Mouse (Mus musculus) spleen, postnatal 14 days (tissue): ENCODE measurements around the gene Adarb1.

Experiments
- DNase-seq, 2 experiments: peaks; one replicate each; pipeline ENCODE4 v3.0.0; 2021 to 2022; ENCODE audit warnings: low spot score in 2 of 2

Adarb1 gene

GRCm38 (mm10) chr10:77435343-77435742, 17.3 kb upstream of the Adarb1 start:
- no peak for DNase-seq

- DNase-seq, result no peak
These were observed 16.5 kb upstream of the Adarb1 start for GRCm38 (mm10) chr10:77434457-77435151.

- no peak for DNase-seq
These were observed 16.0 kb upstream of the Adarb1 start for GRCm38 (mm10) chr10:77434076-77434456.

GRCm38 (mm10) chr10:77430771-77431170, 12.7 kb upstream of the Adarb1 start:
- DNase-seq, result no peak

- no peak for DNase-seq
These were observed 11.9 kb upstream of the Adarb1 start for GRCm38 (mm10) chr10:77429921-77430320.

GRCm38 (mm10) chr10:77427610-77428009, 9.5 kb upstream of the Adarb1 start:
- no peak for DNase-seq

GRCm38 (mm10) chr10:77420190-77420589, 2.1 kb upstream of the Adarb1 start:
- DNase-seq, result no peak

- DNase-seq, result peak in 1 of 2 experiments; percentile 5
These were observed 599 bp downstream of the Adarb1 start for GRCm38 (mm10) chr10:77417240-77418102.

GRCm38 (mm10) chr10:77416666-77417239, 1.3 kb downstream of the Adarb1 start:
- DNase-seq, result no peak

GRCm38 (mm10) chr10:77415867-77416266, 2.2 kb downstream of the Adarb1 start:
- DNase-seq, result no peak

- no peak for DNase-seq
These were observed 4.3 kb downstream of the Adarb1 start for GRCm38 (mm10) chr10:77413791-77414190.

GRCm38 (mm10) chr10:77409154-77409553, 8.9 kb downstream of the Adarb1 start:
- DNase-seq, result no peak

- no peak for DNase-seq
These were observed 9.8 kb downstream of the Adarb1 start for GRCm38 (mm10) chr10:77408241-77408640.

GRCm38 (mm10) chr10:77406486-77406885, 11.6 kb downstream of the Adarb1 start:
- no peak for DNase-seq

GRCm38 (mm10) chr10:77402463-77402862, 15.6 kb downstream of the Adarb1 start:
- no peak for DNase-seq

GRCm38 (mm10) chr10:77401039-77401438, 17.0 kb downstream of the Adarb1 start:
- no peak for DNase-seq

- DNase-seq, result no peak
These were observed 18.1 kb downstream of the Adarb1 start for GRCm38 (mm10) chr10:77399938-77400337.

GRCm38 (mm10) chr10:77398082-77398481, 20.0 kb downstream of the Adarb1 start:
- no peak for DNase-seq

- no peak for DNase-seq
These were observed 20.9 kb downstream of the Adarb1 start for GRCm38 (mm10) chr10:77397056-77397642.

- DNase-seq, result no peak
These were observed 22.1 kb downstream of the Adarb1 start for GRCm38 (mm10) chr10:77396015-77396414.

- DNase-seq, result no peak
These were observed 27.0 kb downstream of the Adarb1 start for GRCm38 (mm10) chr10:77391072-77391471.

- no peak for DNase-seq
These were observed 30.5 kb downstream of the Adarb1 start for GRCm38 (mm10) chr10:77387558-77387957.
